Mouse (Mus musculus) liver, postnatal 0 days (tissue): ENCODE data around the gene E2f4.

Experiments
- CTCF ChIP-seq: sonication (generic); IDR thresholded peaks from 2 replicates; pipeline ENCODE4 v1.5.1; 2016; ENCODE audit warnings: antibody characterized with exemption, low read depth
- EP300 ChIP-seq: IDR thresholded peaks from 2 replicates; pipeline ENCODE4 v1.6.1; 2016; ENCODE audit warnings: antibody characterized with exemption, low read depth, mild to moderate bottlenecking

GRCm38 (mm10) chr8:105260371-105261099 is 36.9 kb upstream of the E2f4 start:
- TF ChIP-seq CTCF (no peak), EP300 (no peak)
